Mouse (Mus musculus) midbrain, embryonic 11.5 days (tissue): ENCODE measurements around the gene Olfr1109. TPM values are rescaled to one million over a fixed set of nuclear protein-coding genes. Genes with fewer than 3 reads are reported as not detected.

Source experiments
- ATAC-seq: fragments of 200-750 bp; cut with Nextera tagmentation; 2 replicates; pipeline ENCODE4 v1.8.0; 2017; ENCODE audit warnings: moderate TSS enrichment, moderate library complexity; ENCODE audit not compliant: low FRiP score
- DNase-seq: peaks from one replicate; pipeline ENCODE4 v3.0.0; 2015; ENCODE audit warnings: low spot score; ENCODE audit errors: missing footprints
- H3K27ac ChIP-seq: fragments of 300-500 bp; sonication (generic); 2 replicates; pipeline ENCODE4 v1.5.1; 2014; ENCODE audit warnings: low read depth, low read length
- H3K27me3 ChIP-seq: fragments of 300-500 bp; sonication (generic); 2 replicates; pipeline ENCODE4 v1.6.1; 2014; ENCODE audit warnings: mild to moderate bottlenecking, low read length, moderate library complexity, mixed read lengths; ENCODE audit not compliant: control insufficient read depth, insufficient read depth
- H3K36me3 ChIP-seq: fragments of 300-500 bp; sonication (generic); 2 replicates; pipeline ENCODE4 v1.6.1; 2014; ENCODE audit warnings: mild to moderate bottlenecking, low read length, moderate library complexity, mixed read lengths; ENCODE audit not compliant: control insufficient read depth, insufficient read depth
- H3K4me1 ChIP-seq: fragments of 300-500 bp; sonication (generic); 2 replicates; pipeline ENCODE4 v1.6.1; 2014; ENCODE audit warnings: low read length; ENCODE audit not compliant: control insufficient read depth, insufficient read depth
- H3K4me2 ChIP-seq: fragments of 300-500 bp; sonication (generic); 2 replicates; pipeline ENCODE4 v1.6.1; 2014; ENCODE audit warnings: mild to moderate bottlenecking, moderate library complexity
- H3K4me3 ChIP-seq: fragments of 300-500 bp; sonication (generic); 2 replicates; pipeline ENCODE4 v1.5.1; 2014; ENCODE audit warnings: low read depth, low read length
- H3K9ac ChIP-seq: fragments of 300-500 bp; sonication (generic); 2 replicates; pipeline ENCODE4 v1.6.1; 2014; ENCODE audit warnings: low read length
- H3K9me3 ChIP-seq: fragments of 300-500 bp; sonication (generic); 2 replicates; pipeline ENCODE4 v1.6.1; 2016; ENCODE audit warnings: low read length; ENCODE audit not compliant: control insufficient read depth
- WGBS: fragments of 180-500 bp; shearing (Covaris S2); extraction: QIAGEN DNeasy Blood & Tissue Kit; methylation state at CpG from one replicate; pipeline ENCODE4 v1.1.7; 2014; 5-methylcytosine and 5-hydroxymethylcytosine counted together
- polyA plus RNA-seq: library from polyadenylated mRNA; unstranded; fragments of >200 nt; fragmentation: Nextera tagmentation; extraction: Ambion mirVana; gene quantifications from 2 replicates; pipeline ENCODE4 v1.2.1, GENCODE M21; 2014

Olfr1109 gene
- polyA plus RNA-seq, result not detected in 2 replicates

- Histone ChIP-seq H3K27ac (no peak within 1 kb of the TSS), H3K4me3 (no peak within 1 kb of the TSS), H3K27me3 (no peaks in the 10 kb centered on the region), H3K4me2 (no peak within 1 kb of the TSS), H3K4me1 (no peaks in the 10 kb centered on the region), H3K36me3 (no peaks in the 10 kb centered on the region), H3K9me3 (no peaks in the 10 kb centered on the region), H3K9ac (no peak within 1 kb of the TSS)
- ATAC-seq (no peak), DNase-seq (no peak)
- 71% methylated on average over 1 of the region's 1 CpGs for WGBS
Measured at GRCm38 (mm10) chr2:87095908-87096307, at the start of gene Olfr1109. Gene Olfr1109, minus strand, starts transcription at chr2:87096008.

GRCm38 (mm10) chr2:87140200-87140599, 44.4 kb upstream of the Olfr1109 start, which contains the start of gene Olfr1110:
Gene Olfr1110, minus strand, starts transcription at chr2:87140300.
- WGBS, result 90% methylated on average over 1 of the region's 1 CpGs
- H3K4me3 ChIP-seq, result no peak within 1 kb of the TSS
- no peak within 1 kb of the TSS for H3K9ac ChIP-seq
- no peak within 1 kb of the TSS for H3K27ac ChIP-seq
- H3K27me3 ChIP-seq, result no peaks in the 10 kb centered on the region
- H3K9me3 ChIP-seq, result no peaks in the 10 kb centered on the region
- no peak within 1 kb of the TSS for H3K4me2 ChIP-seq
- ATAC-seq (no peak), DNase-seq (no peak)
- H3K36me3 ChIP-seq, result no peaks in the 10 kb centered on the region
- H3K4me1 ChIP-seq, result no peaks in the 10 kb centered on the region

GRCm38 (mm10) chr2:87114467-87114866, 18.7 kb upstream of the Olfr1109 start, which contains the start of gene Olfr259:
Gene Olfr259, minus strand, starts transcription at chr2:87114567.
- ATAC-seq (no peak), DNase-seq (no peak)
- Histone ChIP-seq H3K4me3 (no peak within 1 kb of the TSS), H3K36me3 (no peaks in the 10 kb centered on the region), H3K9me3 (no peaks in the 10 kb centered on the region), H3K27me3 (no peaks in the 10 kb centered on the region), H3K4me2 (no peak within 1 kb of the TSS), H3K9ac (no peak within 1 kb of the TSS), H3K27ac (no peak within 1 kb of the TSS), H3K4me1 (no peaks in the 10 kb centered on the region)

GRCm38 (mm10) chr2:87075717-87076116, 20.1 kb downstream of the Olfr1109 start, which contains the start of gene Olfr1107:
Gene Olfr1107, minus strand, starts transcription at chr2:87075817.
- Histone ChIP-seq H3K36me3 (no peaks in the 10 kb centered on the region), H3K27ac (no peak within 1 kb of the TSS), H3K9ac (no peak within 1 kb of the TSS), H3K4me2 (no peak within 1 kb of the TSS), H3K4me1 (no peaks in the 10 kb centered on the region), H3K27me3 (no peaks in the 10 kb centered on the region), H3K9me3 (no peaks in the 10 kb centered on the region), H3K4me3 (no peak within 1 kb of the TSS)
- DNase-seq, result no peak
- no peak for ATAC-seq
- WGBS, result 78% methylated on average over 1 of the region's 1 CpGs

- H3K27me3 ChIP-seq, result no peaks in the 10 kb centered on the region
- H3K4me2 ChIP-seq, result no peak within 1 kb of the TSS
- H3K27ac ChIP-seq, result no peak within 1 kb of the TSS
- no peak within 1 kb of the TSS for H3K4me3 ChIP-seq
- no peaks in the 10 kb centered on the region for H3K4me1 ChIP-seq
- DNase-seq, result no peak
- no peaks in the 10 kb centered on the region for H3K9me3 ChIP-seq
- 72% methylated on average over 1 of the region's 1 CpGs for WGBS
- no peak within 1 kb of the TSS for H3K9ac ChIP-seq
- H3K36me3 ChIP-seq, result no peaks in the 10 kb centered on the region
- no peak for ATAC-seq
Measured at GRCm38 (mm10) chr2:87052173-87052572, 43.6 kb downstream of the Olfr1109 start, which contains the start of gene Olfr1106. Gene Olfr1106, minus strand, starts transcription at chr2:87052273.

Other genes starting within 250 kb of the Olfr1109 start
- not detected in 2 replicates for gene Olfr1095, start 244.3 kb downstream of the Olfr1109 start, polyA plus RNA-seq
- gene Gm13723, start 221.2 kb downstream of the Olfr1109 start, polyA plus RNA-seq, result not detected in 2 replicates
- gene Olfr1097, start 203.8 kb downstream of the Olfr1109 start, polyA plus RNA-seq, result not detected in 2 replicates
- not detected in 2 replicates for gene Olfr1098, start 171.5 kb downstream of the Olfr1109 start, polyA plus RNA-seq
- not detected in 2 replicates for gene Olfr1099, start 135.3 kb downstream of the Olfr1109 start, polyA plus RNA-seq
- gene Olfr1100, start 116.1 kb downstream of the Olfr1109 start, polyA plus RNA-seq, result not detected in 2 replicates
- not detected in 2 replicates for gene Olfr1101, start 104.8 kb downstream of the Olfr1109 start, polyA plus RNA-seq
- gene Olfr1102, start 97.6 kb downstream of the Olfr1109 start, polyA plus RNA-seq, result not detected in 2 replicates
- not detected in 2 replicates for gene Olfr1104, start 68.9 kb downstream of the Olfr1109 start, polyA plus RNA-seq
- gene Olfr1105, start 59.5 kb downstream of the Olfr1109 start, polyA plus RNA-seq, result not detected in 2 replicates
- not detected in 2 replicates for gene Olfr1106, start 43.7 kb downstream of the Olfr1109 start, polyA plus RNA-seq
- gene Olfr1107, start 20.2 kb downstream of the Olfr1109 start, polyA plus RNA-seq, result not detected in 2 replicates
- gene Olfr259, start 18.6 kb upstream of the Olfr1109 start, polyA plus RNA-seq, result not detected in 2 replicates
- not detected in 2 replicates for gene Olfr1110, start 44.3 kb upstream of the Olfr1109 start, polyA plus RNA-seq
- not detected in 2 replicates for gene Olfr1111, start 56.6 kb upstream of the Olfr1109 start, polyA plus RNA-seq
- not detected in 2 replicates for gene Olfr1112, start 91.8 kb upstream of the Olfr1109 start, polyA plus RNA-seq
- not detected in 2 replicates for gene Olfr1113, start 113.0 kb upstream of the Olfr1109 start, polyA plus RNA-seq
- not detected in 2 replicates for gene Olfr1115, start 152.0 kb upstream of the Olfr1109 start, polyA plus RNA-seq
- not detected in 2 replicates for gene Olfr1116, start 171.5 kb upstream of the Olfr1109 start, polyA plus RNA-seq
- not detected in 2 replicates for gene Olfr1118, start 211.6 kb upstream of the Olfr1109 start, polyA plus RNA-seq